Mouse (Mus musculus) embryonic facial prominence, embryonic 14.5 days (tissue): ENCODE results near the gene Timp2. TPM values are rescaled to one million over a fixed set of nuclear protein-coding genes. Genes with fewer than 3 reads are reported as not detected.

Source experiments
- ATAC-seq: fragments of 200-750 bp; cut with Nextera tagmentation; 2 replicates; pipeline ENCODE4 v1.8.0; 2017; ENCODE audit warnings: low read depth, moderate number of reproducible peaks, moderate TSS enrichment
- DNase-seq: peaks from one replicate; pipeline ENCODE4 v3.0.0-alpha.2; 2015; ENCODE audit warnings: low spot score
- H3K27ac ChIP-seq: fragments of 300-500 bp; sonication (generic); replicated peaks from 2 replicates; pipeline ENCODE4 v1.5.1; 2014; ENCODE audit warnings: low read depth, mild to moderate bottlenecking, low read length, moderate library complexity
- H3K27me3 ChIP-seq: fragments of 300-500 bp; sonication (generic); replicated peaks from 2 replicates; pipeline ENCODE4 v1.6.1; 2014; ENCODE audit warnings: low read length; ENCODE audit not compliant: control insufficient read depth, insufficient read depth
- H3K36me3 ChIP-seq: fragments of 300-500 bp; sonication (generic); 2 replicates; pipeline ENCODE4 v1.6.1; 2014; ENCODE audit warnings: low read length, mixed read lengths; ENCODE audit not compliant: control insufficient read depth, insufficient read depth
- H3K4me1 ChIP-seq: fragments of 300-500 bp; sonication (generic); 2 replicates; pipeline ENCODE4 v1.6.1; 2014; ENCODE audit warnings: antibody characterized with exemption, low read length; ENCODE audit not compliant: control insufficient read depth, insufficient read depth
- H3K4me2 ChIP-seq: fragments of 300-500 bp; sonication (generic); 2 replicates; pipeline ENCODE4 v1.6.1; 2014; ENCODE audit warnings: low read depth, mild to moderate bottlenecking, low read length, moderate library complexity, mixed read lengths
- H3K4me3 ChIP-seq: fragments of 300-500 bp; sonication (generic); 2 replicates; pipeline ENCODE4 v1.5.1; 2014; ENCODE audit warnings: low read depth, mild to moderate bottlenecking, low read length
- H3K9ac ChIP-seq: fragments of 300-500 bp; sonication (generic); 2 replicates; pipeline ENCODE4 v1.6.1; 2014; ENCODE audit warnings: low read depth, mild to moderate bottlenecking, low read length, moderate library complexity, mixed read lengths
- H3K9me3 ChIP-seq: fragments of 300-500 bp; sonication (generic); 2 replicates; pipeline ENCODE4 v1.6.1; 2016; ENCODE audit warnings: low read length; ENCODE audit not compliant: control insufficient read depth
- WGBS: fragments of 180-500 bp; shearing (Covaris S2); extraction: QIAGEN DNeasy Blood & Tissue Kit; methylation state at CpG from one replicate; pipeline ENCODE4 v1.1.7; 2014; 5-methylcytosine and 5-hydroxymethylcytosine counted together
- polyA plus RNA-seq: library from polyadenylated mRNA; unstranded; fragments of >200 nt; fragmentation: Nextera tagmentation; extraction: Ambion mirVana; gene quantifications from 2 replicates; pipeline ENCODE4 v1.2.1, GENCODE M21; 2014

The Timp2 gene
- polyA plus RNA-seq, 1 experiment from 2014 or later = 196 TPM

DNA sequence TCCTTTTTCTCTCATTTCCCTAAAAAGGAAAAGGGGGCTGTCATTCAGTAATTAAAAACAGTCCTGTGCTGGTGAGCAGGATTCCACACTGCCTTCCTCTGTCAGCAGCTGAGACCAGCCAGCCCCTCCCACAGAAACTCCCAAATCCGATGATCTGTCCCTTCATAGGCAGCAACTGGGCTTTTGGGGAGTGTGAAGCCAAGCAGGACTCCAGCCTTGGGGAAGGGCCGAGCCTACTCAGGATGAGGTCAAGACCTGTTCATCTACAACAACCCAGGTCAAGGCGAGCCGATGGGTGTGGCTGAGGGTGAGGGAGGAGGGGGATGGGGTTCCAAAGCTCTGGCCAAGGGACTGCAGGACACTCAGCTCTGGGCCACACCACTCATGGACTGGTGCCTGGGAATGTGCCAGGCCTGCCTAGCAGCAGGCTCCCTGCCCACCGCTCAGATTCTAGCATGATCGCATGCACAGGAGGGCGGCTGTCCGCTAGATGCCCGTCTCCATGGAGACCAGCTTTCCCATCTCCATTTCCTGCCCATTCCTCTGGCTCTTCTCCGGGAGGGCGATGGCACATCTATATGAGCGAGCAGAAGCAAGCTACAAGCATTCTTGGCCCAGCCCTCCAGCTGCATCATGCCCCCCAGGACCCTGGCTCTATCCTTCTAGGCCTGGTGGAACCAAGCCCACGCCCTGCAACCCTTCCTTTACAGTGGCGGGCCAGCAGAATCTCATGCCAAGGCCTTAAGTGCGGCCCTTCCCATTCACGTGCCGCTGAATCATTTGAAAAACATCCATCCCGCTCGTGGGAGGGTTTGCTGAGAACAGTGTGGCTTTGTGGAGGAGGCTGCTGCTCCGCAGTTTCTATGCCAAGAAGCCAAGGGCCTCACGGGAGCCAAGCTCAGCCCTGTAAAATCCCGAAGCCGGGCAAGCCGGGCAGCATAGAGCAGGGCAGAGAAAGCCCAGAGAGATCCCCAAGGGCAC, 28.3 kb downstream of the Timp2 start:
- Histone ChIP-seq H3K4me1 (peaks cover 49% of the 10 kb centered on the region), H3K9ac (peak overlapping the region; percentile 53)
- DNase-seq = peak; percentile 92

DNA sequence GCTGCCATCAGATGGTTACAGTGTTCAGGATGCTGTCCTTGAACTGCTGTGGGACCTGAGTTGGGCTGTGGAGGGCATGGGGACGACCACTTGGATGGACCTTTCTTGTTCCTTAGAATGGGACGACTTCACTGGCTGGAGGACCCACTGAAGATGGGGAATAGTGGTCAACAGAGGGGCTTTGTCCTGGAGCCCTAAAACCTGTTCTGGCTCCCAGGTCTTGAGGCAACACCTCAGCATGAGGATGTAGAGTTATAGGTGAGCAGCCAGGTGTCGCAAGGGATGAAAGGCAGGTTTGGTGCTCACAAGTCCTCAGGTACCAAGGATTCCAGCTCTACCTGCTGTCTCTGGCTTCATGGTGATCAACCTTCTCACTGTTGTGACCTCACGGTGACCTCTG, 29.0 kb downstream of the Timp2 start:
- no peak overlapping the region for H3K4me2 ChIP-seq
- DNase-seq (no peak), ATAC-seq (no peak)
- H3K4me1 ChIP-seq = peaks cover 49% of the 10 kb centered on the region
- no peak overlapping the region for H3K4me3 ChIP-seq
- 79% methylated on average over 4 of the region's 4 CpGs for WGBS
- H3K9ac ChIP-seq = no peak overlapping the region
- H3K36me3 ChIP-seq = peaks cover 21% of the 10 kb centered on the region; the same call in 1 of the 2 replicates
- H3K27me3 ChIP-seq = no peaks in the 10 kb centered on the region
- no peaks in the 10 kb centered on the region for H3K9me3 ChIP-seq
- H3K27ac ChIP-seq = peak overlapping the region; percentile 89

More for the DNA sequence above, 28.3 kb downstream of the Timp2 start:
- peaks cover 24% of the 10 kb centered on the region; the same call in 1 of the 2 replicates for H3K36me3 ChIP-seq
- WGBS = 44% methylated on average over 20 of the region's 24 CpGs
- no peaks in the 10 kb centered on the region for H3K27me3 ChIP-seq
- peak overlapping the region; percentile 51 for H3K4me2 ChIP-seq
- H3K4me3 ChIP-seq = peak overlapping the region; percentile 14; the same call in 1 of the 2 replicates
- peak; percentile 77 for ATAC-seq
- peak overlapping the region; percentile 89 for H3K27ac ChIP-seq
- no peaks in the 10 kb centered on the region for H3K9me3 ChIP-seq

DNA sequence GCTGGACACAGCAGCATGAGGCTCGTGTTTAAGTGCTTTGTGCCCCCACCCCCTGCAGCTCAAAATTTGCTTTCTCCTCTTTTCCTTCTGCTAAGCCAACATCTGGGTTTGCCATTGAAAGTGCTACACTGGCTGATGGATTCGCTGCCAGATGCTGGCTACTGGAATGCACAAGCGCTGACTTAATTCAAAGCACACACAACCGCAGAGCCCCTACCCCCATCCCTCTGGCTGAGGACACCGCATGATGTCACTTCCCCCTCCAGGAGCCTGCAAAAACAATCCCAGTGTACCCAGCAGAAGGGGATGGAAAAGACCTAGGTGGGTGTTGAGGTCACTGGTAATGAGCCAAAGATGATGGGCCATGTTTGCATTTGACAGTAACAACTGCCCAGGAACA, 31.0 kb downstream of the Timp2 start:
- Histone ChIP-seq H3K27ac (peak overlapping the region; percentile 79), H3K36me3 (peaks cover 17% of the 10 kb centered on the region), H3K9me3 (no peaks in the 10 kb centered on the region), H3K4me3 (no peak overlapping the region), H3K4me1 (peaks cover 49% of the 10 kb centered on the region), H3K9ac (no peak overlapping the region), H3K4me2 (no peak overlapping the region), H3K27me3 (no peaks in the 10 kb centered on the region)
- ATAC-seq = peak; percentile 47; the same call in 1 of the 2 replicates
- 25% methylated on average over 5 of the region's 5 CpGs for WGBS
- DNase-seq = peak; percentile 91

DNA sequence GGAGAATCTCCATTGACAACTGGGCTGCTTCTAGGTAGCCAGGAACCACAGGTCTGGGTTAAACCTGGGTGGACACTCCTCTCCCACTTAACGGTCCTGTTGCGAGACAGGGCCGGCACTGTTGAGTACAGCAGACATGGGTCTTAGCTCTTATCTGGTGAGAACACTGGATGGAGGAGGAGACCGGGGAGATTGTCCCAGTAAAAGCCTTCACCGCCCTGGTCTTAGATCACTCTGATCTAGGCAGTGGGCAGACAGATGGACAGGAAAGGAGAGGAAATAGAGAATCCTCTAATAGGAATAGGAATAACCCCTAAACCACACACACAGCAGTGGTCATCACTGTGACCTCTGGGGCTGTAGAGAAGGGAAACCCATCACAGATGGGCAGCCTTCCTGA, 31.6 kb downstream of the Timp2 start:
- no peak overlapping the region for H3K9ac ChIP-seq
- H3K4me3 ChIP-seq = no peak overlapping the region
- peaks cover 22% of the 10 kb centered on the region for H3K36me3 ChIP-seq
- H3K27me3 ChIP-seq = no peaks in the 10 kb centered on the region
- 85% methylated on average over 5 of the region's 5 CpGs for whole genome bisulfite sequencing
- H3K4me1 ChIP-seq = peaks cover 49% of the 10 kb centered on the region
- peak overlapping the region; percentile 79 for H3K27ac ChIP-seq
- DNase-seq (no peak), ATAC-seq (no peak)
- no peaks in the 10 kb centered on the region for H3K9me3 ChIP-seq
- no peak overlapping the region for H3K4me2 ChIP-seq

DNA sequence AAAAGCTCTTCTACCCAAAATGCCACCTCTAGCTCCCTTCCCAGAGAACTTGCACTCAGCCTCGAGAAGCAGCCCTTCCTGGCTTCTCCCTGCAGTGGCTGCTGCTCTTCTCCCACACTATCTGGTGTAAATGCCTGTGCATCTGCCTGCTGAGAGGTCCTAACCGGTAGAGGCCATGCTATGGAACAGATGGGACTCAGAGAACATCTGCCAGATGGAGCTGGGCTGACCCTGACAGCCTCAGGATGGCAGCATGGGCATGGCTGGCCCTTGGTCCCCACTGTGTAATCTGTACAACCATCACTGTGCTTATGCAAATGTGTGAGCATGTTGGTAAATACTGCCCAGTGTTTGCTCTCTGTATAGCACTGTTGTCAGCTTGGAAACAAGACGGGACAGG, 32.9 kb downstream of the Timp2 start:
- Histone ChIP-seq H3K9ac (no peak overlapping the region), H3K4me3 (no peak overlapping the region), H3K4me1 (peaks cover 38% of the 10 kb centered on the region), H3K27me3 (no peaks in the 10 kb centered on the region), H3K27ac (no peak overlapping the region), H3K4me2 (no peak overlapping the region), H3K36me3 (peaks cover 30% of the 10 kb centered on the region), H3K9me3 (no peaks in the 10 kb centered on the region)
- no peak for ATAC-seq
- DNase-seq = no peak
- 72% methylated on average over 3 of the region's 3 CpGs for WGBS

DNA sequence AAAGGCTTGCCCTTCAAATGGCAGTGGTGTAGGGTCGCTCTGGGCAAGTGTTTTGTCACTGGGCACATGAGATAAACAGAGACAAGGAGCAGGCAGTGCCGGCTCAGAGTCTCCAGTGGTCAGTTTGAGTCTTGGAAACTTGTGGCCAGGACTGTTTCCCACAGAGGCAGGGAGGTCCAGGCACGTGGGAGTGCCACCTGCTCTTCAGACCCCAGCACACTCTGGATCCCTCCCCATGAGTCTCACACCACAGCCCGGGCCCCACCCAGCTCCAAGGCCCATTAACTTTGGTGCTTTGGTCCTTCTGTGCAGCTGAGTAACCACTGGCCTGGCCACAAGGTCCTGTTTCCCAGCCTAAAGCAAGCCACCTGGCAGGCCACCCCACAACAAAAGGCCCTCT, 33.6 kb downstream of the Timp2 start:
- H3K9ac ChIP-seq = no peak overlapping the region
- DNase-seq = no peak
- H3K27me3 ChIP-seq = no peaks in the 10 kb centered on the region
- WGBS = 73% methylated on average over 4 of the region's 4 CpGs
- H3K4me1 ChIP-seq = peaks cover 31% of the 10 kb centered on the region
- H3K36me3 ChIP-seq = peaks cover 37% of the 10 kb centered on the region
- H3K4me2 ChIP-seq = no peak overlapping the region
- no peak overlapping the region for H3K4me3 ChIP-seq
- no peak for ATAC-seq
- no peak overlapping the region for H3K27ac ChIP-seq
- H3K9me3 ChIP-seq = no peaks in the 10 kb centered on the region

DNA sequence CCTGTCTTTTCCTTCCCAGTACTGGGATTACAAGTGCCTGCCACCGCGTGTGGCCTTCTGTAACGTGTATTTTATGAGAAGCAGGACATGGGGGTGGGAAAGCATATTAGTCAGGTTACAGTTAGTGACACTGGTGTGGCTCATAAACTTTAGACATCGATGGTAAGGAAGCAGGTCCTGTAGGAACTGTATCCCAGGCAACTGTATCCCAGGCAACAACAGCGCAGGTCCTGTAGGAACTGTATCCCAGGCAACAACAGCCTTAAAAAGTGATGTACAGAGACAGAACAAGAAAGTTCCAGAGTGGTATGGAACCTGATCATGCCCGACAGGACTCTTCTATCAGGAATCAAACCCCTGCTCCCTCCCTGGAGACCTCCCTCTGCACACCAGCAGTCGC, 34.0 kb downstream of the Timp2 start:
- no peak overlapping the region for H3K4me2 ChIP-seq
- H3K9ac ChIP-seq = no peak overlapping the region
- H3K36me3 ChIP-seq = peaks cover 42% of the 10 kb centered on the region
- no peak overlapping the region for H3K27ac ChIP-seq
- no peaks in the 10 kb centered on the region for H3K27me3 ChIP-seq
- no peak for ATAC-seq
- H3K9me3 ChIP-seq = no peaks in the 10 kb centered on the region
- no peak overlapping the region for H3K4me3 ChIP-seq
- no peak for DNase-seq
- WGBS = 72% methylated on average over 7 of the region's 7 CpGs
- peaks cover 27% of the 10 kb centered on the region for H3K4me1 ChIP-seq

DNA sequence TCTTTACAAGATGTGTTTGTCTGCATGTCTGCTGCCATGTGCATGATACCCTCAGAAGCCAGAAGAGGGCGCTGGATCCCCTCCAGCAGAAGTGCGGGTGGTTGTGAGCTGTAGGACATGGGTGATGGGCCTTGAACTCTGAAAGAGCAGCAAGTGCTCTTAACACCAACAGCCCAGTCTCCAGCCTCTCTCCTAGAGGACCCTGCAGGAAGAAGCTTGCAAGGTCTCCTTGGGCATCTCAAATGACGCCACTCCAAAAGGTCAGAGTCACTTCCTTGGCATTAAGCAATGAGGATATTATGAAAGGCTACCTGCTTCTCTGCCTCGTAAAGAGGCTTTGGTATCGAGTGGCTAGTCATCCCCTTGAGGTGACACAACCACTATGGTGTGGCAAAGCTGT, 36.9 kb downstream of the Timp2 start:
- no peak overlapping the region for H3K27ac ChIP-seq
- 61% methylated on average over 5 of the region's 5 CpGs for whole genome bisulfite sequencing
- no peak overlapping the region for H3K4me2 ChIP-seq
- no peak overlapping the region for H3K9ac ChIP-seq
- peaks cover 7% of the 10 kb centered on the region for H3K4me1 ChIP-seq
- no peak overlapping the region for H3K4me3 ChIP-seq
- no peak for ATAC-seq
- H3K36me3 ChIP-seq = peaks cover 65% of the 10 kb centered on the region
- no peak for DNase-seq
- H3K27me3 ChIP-seq = no peaks in the 10 kb centered on the region
- no peaks in the 10 kb centered on the region for H3K9me3 ChIP-seq
